Mouse (Mus musculus) kidney, embryonic 15.5 days (tissue): Measurements from ENCODE around the gene Egfl6. TPM values are rescaled to one million over a fixed set of nuclear protein-coding genes. Genes with fewer than 3 reads are reported as not detected.

Experiments used
- ATAC-seq: fragments of 200-750 bp; cut with Nextera tagmentation; replicated peaks from 2 replicates; pipeline ENCODE4 v1.8.0; 2017; ENCODE audit warnings: moderate TSS enrichment; ENCODE audit not compliant: low FRiP score
- H3K27ac ChIP-seq: fragments of 300-500 bp; sonication (generic); 2 replicates; pipeline ENCODE4 v1.5.1; 2015; ENCODE audit warnings: mild to moderate bottlenecking, inconsistent platforms
- H3K27me3 ChIP-seq: fragments of 300-500 bp; sonication (generic); 2 replicates; pipeline ENCODE4 v1.6.1; 2015; ENCODE audit warnings: inconsistent platforms
- H3K36me3 ChIP-seq: fragments of 300-500 bp; sonication (generic); 2 replicates; pipeline ENCODE4 v1.6.1; 2015; ENCODE audit warnings: inconsistent platforms
- H3K4me1 ChIP-seq: fragments of 300-500 bp; sonication (generic); 2 replicates; pipeline ENCODE4 v1.6.1; 2015; ENCODE audit warnings: inconsistent platforms
- H3K4me2 ChIP-seq: fragments of 300-500 bp; sonication (generic); 2 replicates; pipeline ENCODE4 v1.6.1; 2015; ENCODE audit warnings: moderate library complexity, mild to moderate bottlenecking, inconsistent platforms
- H3K4me3 ChIP-seq: fragments of 300-500 bp; sonication (generic); replicated peaks from 2 replicates; pipeline ENCODE4 v1.5.1; 2015; ENCODE audit warnings: mild to moderate bottlenecking, inconsistent platforms
- H3K9ac ChIP-seq: fragments of 300-500 bp; sonication (generic); 2 replicates; pipeline ENCODE4 v1.6.1; 2015; ENCODE audit warnings: mild to moderate bottlenecking, inconsistent platforms
- H3K9me3 ChIP-seq: fragments of 300-500 bp; sonication (generic); replicated peaks from 2 replicates; pipeline ENCODE4 v1.6.1; 2016; ENCODE audit warnings: inconsistent platforms
- WGBS: fragments of 180-500 bp; shearing (Covaris S2); methylation state at CpG from one replicate; pipeline ENCODE4 v1.1.7; 2015; ENCODE audit warnings: mixed read lengths; 5-methylcytosine and 5-hydroxymethylcytosine counted together
- polyA plus RNA-seq: library from polyadenylated mRNA; unstranded; fragments of >200 nt; fragmentation: Nextera tagmentation; extraction: Ambion mirVana; gene quantifications from 2 replicates; pipeline ENCODE4 v1.2.1, GENCODE M21; 2015

Gene Egfl6
- polyA plus RNA-seq, 1 experiment from 2014 or later, result 13.3 TPM

GRCm38 (mm10) chrX:166477393-166477792 is 108.1 kb downstream of the Egfl6 start:
- Histone ChIP-seq H3K4me3 (peak overlapping the region; percentile 63), H3K4me1 (peaks cover 7% of the 10 kb centered on the region; the same call in 1 of the 2 replicates), H3K9me3 (no peaks in the 10 kb centered on the region), H3K9ac (no peak overlapping the region), H3K27ac (no peak overlapping the region), H3K36me3 (peaks cover 11% of the 10 kb centered on the region; the same call in 1 of the 2 replicates), H3K4me2 (peak overlapping the region; percentile 59), H3K27me3 (peaks cover 13% of the 10 kb centered on the region)
- ATAC-seq, result no peak
- WGBS, result 45% methylated on average over 6 of the region's 6 CpGs

Other genes starting within 250 kb of the Egfl6 start
- gene Trappc2, start 145.1 kb downstream of the Egfl6 start, polyA plus RNA-seq, result 24.3 and 26.1 TPM in 2 replicates
- 6.3 and 6.4 TPM in 2 replicates for gene Ofd1, start 145.0 kb downstream of the Egfl6 start, polyA plus RNA-seq
- gene Rab9, start 105.9 kb downstream of the Egfl6 start, polyA plus RNA-seq, result 48.3 and 54.8 TPM in 2 replicates
- 8.7 and 8.8 TPM in 2 replicates for gene Tceanc, start 67.2 kb downstream of the Egfl6 start, polyA plus RNA-seq